Mouse (Mus musculus) spleen, adult 18-20 months (tissue): Measurements from ENCODE around the gene Snip1.

Experiments
- DNase-seq, 2 experiments: peaks; one replicate each; pipeline ENCODE4 v3.0.0; 2022; ENCODE audit warnings: mixed read lengths in 2 of 2

Snip1 gene

DNA sequence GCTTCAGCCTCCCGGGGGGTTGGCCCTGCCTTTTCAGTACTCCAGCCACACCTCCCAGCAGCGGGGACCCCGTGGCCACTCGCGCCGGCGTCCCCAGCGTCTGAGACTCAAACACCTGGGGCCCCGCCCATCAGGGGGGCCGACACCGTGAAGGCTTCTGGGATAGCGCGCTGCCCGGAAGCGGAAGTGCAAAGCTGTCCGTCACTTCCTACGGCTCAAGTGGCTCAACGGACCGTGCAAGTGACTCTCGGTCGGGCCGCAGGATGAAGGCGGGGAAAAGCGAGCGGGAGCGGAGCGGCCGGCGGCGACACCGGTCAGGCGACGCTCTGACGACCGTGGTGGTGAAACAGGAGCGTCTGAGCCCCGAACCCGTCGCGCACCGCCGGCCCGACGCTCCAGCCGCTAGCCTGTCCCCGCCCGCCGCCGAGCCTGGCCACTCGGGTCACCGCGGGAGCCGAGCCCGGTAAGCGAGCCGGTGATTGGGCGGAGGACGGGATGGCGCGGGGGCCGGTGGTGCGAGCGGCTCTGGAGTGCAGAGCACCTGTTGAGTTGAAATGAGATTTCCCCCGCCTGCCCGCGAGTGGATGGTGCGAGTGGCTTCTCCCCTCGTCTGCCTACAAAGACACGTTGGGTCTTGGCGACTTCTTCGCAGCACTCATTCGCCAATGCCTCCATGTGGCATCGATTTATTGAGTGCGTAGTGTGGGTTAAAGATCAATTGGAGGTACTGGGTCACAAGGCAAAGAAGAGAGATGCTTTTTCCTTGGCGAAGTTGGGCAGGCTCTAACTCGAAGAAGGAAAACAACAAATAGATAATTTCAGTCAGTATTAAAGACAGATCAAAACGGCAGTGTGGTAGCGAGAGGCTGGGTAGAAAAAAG, at the start of gene Snip1:
Gene Snip1, plus strand, starts transcription at position 183 of the 881 bp plus-strand sequence.
- DNase-seq = peak; percentile 89 to 95

DNA sequence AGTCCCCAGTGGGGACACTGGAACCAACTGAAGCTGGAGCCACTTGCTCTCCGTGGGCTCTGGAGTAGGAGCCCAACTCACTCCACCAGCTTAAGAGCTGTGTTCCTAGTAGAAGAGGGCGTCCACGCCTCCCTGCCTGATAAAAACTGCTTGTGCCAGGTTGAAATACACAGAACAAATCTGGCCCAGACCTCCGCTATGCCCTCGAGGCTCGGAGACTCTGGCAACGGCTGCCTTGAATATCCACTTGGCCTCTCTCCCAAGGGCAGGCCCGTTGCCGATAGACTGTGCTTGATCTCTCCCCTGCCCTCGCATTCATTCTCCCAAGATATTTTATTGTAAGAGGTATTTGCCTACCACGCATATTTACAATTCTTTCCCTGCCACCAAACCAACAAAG, 49.0 kb upstream of the Snip1 start:
- no peak for DNase-seq

DNA sequence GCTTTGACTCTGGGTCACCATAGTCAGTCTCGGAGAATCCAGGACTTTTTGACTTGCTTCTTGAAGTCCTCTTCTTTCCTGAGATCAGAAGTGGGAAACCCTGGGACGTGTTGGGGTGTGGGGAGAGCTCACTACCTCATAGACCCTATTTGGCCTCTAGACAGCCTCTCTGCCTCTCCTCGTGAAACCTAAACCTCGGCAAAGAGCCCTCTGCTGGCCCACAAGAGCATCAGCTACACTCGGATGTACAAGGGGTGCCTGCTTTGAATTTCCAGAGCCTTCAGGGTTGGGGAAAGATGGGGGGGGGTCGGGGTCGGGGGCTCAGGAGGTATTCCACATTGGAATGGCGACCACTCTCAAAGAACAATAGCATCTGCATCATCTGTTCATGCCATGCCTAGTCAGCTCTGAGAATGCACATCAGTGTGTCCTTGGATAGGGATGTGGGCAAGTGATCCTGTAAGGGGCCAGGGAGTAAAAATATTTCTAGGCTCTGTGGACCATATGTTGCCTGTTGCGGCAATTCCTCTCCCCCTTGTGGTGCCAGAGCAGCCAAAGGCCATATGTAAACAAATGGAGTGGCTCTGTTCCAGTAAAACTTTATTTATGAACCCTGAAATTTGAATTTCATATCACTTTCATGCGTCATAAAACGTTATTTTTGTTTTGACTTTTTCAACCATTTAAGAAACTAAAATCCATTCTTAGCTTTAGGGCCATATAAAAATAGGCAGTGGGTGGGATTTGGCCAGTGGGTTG, 45.5 kb upstream of the Snip1 start:
- no peak for DNase-seq

DNA sequence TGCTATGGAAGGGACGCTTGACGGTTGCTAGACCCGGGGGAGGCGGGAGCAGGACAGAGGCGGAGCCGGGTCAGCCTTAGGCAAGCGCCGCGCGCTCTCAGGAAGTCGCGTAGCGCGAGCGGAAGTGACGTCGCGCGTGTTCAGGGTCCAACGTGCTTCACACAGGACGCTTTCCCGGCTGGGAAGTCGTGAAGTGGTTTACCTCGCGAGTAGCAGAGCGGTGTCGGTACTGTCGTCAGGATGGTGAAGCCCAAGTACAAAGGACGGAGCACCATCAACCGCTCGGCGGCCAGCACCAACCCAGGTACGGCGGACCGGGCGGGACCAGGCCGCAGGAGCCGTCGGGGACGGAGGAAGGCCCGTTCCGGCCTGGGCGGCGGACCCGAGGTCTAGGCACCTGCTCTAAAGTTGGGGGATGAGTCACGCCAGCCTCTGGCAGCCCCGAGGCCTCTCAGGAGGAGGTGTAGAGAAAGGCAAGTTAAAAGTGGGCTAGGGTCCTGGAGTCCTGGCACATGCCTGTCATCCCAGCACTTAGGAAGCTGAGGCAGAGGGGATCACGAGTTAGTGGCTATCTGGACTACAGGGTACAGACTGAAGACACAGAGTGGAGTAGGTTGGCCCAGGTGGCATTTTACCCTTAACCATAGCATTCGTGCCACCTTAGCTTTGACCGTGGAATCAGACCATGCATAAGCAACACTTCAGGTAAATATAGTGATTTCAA, 36.4 kb upstream of the Snip1 start:
- DNase-seq = peak; percentile 80 to 89

DNA sequence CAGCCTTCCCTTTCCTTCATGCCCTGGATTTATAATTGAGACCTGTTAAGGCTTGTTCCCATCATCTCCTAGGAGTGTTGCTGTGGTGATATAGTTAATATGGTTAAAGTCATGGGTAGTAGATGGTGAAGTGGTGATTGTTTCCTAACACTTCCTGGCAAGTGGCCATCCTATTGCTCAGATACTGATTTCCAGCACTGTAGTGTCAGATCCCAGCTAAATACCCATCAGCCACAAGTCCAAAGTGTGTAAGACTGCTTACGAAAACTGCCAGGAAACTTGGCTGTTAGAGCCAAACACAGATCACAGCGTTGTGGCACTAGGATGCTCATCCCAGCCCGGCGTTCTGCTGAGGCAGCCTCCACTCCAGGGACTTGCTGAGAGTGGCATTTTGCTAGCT, 32.1 kb upstream of the Snip1 start:
- no peak for DNase-seq

DNA sequence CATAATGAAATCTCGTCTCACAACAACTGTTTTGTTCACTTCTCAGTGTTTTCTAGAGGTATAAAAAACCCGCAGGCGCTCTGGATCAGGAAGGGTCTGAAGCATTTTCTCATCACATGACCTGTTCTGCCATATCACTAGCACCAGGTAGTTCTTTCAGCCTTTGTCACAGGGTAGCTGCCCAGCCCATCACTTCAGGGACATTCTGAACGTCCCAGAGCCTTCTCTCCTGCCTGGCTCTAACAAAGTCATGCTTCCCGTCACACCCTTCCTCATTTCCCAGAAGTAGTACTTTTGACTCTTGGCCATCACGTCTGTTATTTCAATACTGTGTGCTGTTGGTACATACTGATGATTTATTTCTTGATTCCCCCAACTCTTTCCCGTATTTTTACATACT, 22.0 kb upstream of the Snip1 start:
- no peak for DNase-seq

DNA sequence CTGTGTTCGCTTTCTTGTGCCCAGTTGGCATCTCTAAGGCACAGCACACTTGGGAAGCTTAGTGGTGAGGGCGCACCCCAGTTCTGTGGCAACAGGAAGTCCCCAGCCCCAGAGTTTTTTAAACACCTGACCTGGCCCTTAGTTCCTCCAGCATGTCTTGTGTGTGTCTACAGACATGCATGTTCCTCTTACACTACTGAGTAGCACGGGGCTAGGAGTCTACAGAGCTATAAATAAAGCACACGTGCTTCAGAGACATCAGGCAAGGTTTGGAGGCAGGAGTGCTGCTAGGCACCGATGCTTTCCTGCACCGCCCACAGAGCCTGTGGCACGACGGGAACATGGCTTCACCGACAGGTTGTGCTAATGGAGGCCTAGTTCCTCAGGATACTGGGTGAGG, 11.1 kb upstream of the Snip1 start:
- DNase-seq = no peak

DNA sequence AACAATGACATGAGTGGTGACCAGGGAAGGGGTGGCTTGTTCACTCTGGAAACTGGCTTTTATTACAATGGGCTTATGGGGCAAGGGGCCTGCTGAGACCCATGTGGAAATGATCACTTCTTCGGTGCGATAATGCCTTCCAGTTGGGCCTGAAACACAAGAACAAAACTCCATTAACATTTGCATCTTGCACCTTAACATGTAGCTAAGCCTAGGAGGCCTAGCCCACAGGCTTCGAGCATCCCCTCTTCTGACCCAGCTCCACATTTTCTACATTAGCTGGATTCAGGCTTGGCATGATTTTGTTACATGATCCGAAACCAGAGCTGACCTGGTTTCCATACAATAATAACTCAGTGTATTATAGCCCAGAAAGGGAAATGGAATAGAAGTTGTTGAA, 10.0 kb upstream of the Snip1 start:
- no peak for DNase-seq

DNA sequence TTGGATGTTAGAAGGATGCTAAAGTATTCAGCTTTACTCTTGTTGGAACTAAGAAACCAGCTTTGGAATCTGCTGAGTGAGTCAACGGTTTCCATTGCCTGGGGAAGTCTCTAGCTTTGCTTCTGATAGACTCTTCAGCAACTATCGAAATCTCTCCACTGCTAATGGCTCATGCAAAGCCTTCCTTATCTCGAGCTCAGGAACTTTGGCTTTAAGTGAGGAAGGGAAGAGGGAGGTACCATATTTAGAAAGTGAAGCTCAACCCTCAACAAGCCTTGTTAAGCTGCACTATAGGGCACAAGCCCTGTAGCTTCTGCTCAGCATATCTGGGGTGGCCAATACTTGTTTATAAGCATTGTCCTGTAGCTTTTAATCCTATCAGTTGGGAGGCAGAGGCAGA, 9.2 kb upstream of the Snip1 start:
- DNase-seq = no peak

DNA sequence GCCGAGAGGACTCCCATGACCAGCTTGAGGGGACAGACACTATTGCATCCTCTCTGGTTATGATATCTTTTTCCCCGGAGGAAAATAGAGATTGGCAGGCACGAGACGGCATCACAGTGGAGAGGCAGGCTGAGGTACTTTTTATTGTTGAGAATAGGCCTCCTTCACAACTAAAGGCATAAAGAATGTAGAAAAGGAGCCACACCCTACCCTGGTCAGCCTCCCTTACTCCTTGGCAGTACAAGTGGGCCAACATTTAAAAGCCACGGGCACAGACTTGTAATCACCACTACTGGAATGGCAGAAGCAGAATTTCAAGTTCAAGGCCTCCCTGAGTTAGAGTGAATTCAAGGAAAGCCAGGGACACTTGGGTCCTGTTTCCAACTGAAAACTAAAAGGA, 8.4 kb upstream of the Snip1 start:
- DNase-seq = no peak

DNA sequence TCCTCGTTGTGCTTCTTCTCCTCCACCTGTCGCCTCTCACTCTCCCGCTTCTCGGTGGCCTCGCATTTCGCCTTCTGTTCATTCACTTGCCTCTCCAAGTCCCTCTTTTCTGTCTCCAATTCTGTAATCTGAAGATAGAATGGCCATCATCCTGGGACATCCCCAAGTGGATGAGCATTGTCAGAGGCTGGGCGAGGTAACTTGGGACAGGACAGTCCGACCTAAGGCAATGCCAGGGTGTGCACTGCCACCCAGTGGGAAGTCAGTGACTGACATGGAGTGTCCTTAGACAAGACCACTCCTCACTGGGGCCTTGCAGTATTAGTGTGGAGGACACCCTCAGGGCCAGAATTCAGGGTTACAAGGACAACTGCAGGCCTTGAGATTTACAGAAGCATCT, 7.4 kb upstream of the Snip1 start:
- peak; percentile 23 to 45 for DNase-seq

DNA sequence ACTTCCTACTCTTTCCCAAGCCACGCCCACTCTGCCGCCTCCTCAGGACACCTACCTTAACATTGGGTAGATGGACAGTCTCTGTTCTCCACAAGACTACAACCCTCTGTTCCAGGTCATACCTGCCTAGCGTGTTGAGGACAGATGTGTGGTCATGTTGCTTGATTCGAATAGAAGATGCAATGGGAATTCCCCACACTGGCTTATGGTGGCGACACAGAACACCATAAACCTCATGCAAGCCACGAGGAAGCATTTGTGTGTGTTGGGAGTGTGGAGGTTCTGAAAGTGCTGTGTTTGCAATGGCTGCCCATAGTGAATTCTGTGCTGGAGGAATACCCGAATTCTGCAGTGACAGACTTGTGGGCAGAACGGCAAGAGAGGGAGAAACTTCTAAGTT, 2.6 kb upstream of the Snip1 start:
- DNase-seq = no peak

DNA sequence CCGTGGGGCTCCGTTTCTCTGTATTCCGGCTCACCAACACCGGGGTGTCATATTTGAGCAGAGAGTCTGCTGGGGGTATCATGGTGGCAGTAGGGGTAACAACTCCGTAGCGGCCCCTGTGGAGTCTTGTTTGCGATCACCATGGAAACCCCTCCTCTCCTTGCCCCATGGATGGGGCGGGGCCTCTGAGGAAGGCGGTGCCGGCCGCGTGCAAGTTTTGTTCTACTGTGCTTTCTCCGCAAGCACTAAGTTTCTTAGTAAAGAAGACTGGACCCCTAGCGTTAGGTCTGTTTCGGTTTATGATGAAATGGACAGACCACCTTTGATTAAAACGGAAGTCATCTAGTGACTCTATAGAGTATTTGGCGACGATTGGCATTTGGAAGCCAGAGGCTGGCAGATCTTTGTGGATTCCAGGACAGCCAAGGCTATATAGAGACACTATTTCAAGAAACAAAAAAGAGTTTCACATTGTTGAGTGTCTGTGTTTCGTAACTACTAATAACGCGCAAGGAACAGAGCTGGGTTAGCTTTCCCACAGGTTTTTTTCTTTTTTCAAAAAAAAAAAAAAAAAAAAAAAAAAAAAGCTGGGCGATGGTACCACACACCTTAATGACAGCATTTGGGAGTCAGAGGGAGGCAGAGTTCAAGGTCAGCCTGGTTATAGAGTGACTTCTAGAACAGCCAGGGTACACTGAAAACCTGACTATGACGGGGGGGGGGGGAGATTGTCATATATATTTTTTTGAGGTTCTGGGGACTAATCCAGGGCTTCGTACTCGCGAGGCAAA, 760 bp upstream of the Snip1 start, which contains the start of gene Dnali1:
Gene Dnali1, minus strand, starts transcription at position 187 of the 791 bp plus-strand sequence.
- peak; percentile 40 to 62 for DNase-seq

DNA sequence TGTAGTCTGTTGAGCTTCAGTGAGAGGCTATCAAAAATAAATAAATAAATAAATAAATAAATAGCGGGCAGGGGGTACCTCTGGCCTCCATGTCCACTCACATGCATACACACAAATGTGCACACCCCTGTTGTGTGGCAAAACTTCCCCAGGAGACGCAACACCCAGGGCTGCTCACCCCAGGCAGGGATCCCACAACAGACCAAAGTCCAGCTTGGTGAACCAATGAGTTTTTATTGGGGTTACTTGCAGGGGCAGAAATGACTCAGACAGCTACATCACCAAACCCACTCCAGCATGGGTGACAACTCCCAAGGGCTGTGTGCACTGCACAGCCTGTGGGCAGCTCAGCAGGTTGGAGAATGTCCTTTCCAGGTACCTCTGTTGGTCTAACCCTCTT, 11.2 kb downstream of the Snip1 start:
- DNase-seq = no peak

DNA sequence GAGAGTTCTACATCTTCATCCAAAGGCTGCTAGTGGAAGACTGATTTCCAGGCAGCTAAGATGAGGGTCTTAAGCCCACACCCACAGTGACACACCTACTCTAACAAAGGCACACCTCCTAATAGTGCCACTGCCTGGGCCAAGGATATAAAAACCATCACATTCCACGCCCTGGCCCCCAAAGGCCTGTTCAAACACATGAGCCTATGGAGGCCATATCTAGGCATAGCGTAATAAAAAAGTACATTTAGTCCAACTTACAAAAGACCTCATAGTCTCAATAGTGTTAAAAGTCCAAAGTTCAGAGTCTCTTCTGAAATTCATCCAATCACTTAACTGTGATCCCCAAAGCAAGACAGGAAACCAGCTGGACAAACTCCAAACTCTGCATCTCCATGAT, 12.2 kb downstream of the Snip1 start:
- no peak for DNase-seq

DNA sequence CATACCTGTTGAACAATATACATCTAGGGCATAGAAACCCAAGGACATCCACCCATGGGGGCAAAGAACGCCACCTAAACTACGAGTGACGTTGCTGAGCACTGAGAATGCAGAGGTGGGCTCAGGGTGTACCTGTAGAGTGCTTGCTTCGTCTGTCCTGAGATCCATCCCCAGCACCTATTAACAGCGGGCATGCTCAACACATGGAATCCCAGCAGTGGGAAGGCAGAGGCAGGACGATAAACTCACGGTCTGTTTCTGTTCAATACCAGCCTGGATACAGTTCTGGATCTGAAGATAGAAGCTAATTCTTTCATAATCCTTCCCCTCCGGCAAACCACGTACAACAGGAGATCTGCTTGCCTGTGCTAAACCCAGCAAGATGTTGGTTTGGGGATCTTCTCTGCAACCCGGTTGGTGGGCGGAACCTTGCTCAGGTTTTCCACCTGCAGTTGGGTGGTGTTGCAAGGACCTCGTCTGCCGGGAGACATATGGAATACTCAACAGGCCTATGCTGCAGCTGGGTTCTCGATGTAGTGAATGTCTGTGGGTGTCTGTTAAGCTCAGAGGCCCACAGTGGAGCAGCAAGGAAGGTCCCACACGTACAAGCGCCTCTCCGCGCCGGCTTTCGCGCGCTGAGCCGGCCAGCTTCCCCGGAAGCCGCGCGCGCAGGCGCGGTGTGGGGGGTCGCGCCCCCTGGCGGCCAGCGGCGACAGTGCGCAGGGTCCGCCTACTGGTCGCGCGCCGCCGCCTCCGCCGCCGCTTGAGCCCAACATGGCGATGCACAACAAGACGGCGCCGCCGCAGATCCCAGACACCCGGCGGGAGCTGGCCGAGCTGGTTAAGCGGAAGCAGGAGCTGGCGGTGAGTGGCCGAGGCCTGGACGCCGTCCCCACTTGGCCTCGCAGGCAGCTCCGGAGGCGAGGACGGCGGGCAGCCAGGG, 18.2 kb downstream of the Snip1 start, which contains the start of gene Meaf6:
Gene Meaf6, plus strand, starts transcription at position 732 of the 943 bp plus-strand sequence.
- peak; percentile 84 to 95 for DNase-seq

DNA sequence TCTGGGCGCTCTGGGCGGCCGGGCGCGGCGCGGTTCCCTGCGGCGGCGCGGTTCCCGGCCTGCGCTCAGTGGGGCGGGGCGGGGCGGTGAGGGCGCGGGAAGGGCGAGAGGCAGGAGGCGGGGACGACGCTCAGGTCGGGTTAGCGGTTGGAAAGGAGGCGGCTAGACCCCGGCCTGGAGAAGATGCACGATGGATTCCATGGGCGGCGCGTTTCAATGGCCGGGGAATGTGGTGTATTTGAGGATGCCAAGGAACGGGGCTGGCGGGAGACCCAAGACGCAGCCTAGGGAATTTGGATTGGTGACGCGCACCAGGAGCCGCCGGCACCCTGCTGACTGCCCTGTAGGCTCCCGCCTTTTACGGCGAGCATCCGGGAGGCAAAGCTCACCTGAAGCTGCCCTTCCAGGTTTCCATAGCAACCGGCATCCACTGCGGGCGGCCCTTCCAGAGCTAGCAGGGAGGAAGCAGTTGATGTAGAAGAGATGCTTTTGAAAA, 18.9 kb downstream of the Snip1 start:
- no peak for DNase-seq

DNA sequence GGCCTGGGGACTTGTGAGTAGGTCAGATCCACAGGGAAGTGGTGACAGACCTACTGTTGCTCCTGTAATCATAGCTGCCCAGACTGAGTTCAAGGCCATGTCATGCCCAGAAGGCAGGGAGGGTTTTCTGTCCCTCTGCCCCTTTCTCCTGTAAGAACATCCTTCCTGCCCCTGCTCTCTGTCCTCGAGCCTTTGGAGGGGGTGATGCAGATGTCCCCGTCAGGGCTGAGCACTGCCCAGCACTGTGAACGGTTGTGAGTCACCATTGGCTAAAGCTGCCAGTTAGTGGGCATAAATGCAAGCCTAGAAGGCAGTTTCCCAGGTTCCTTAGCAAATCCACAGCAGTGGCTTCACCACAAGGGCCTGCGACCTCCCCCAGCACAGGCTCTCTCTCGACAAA, 26.6 kb downstream of the Snip1 start:
- DNase-seq = no peak

DNA sequence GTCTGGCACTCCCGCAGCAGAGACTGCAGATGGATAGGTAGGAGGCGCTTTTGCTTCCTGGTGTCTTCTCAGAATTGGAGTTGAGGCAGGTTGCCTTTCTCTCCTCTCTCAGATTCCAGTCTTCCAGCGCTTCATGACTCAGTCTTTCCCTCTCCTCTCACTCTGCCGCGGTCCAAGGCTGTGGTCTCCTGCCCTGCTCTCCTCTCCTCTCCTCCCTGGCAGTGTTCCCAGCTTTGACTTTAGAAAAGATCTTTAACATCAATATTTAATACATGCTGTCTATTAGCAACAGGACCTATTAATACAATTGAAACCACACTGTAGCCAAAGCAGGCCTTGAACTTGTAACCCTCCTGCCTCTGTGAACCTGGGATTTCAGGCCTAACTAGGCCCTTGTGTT, 29.6 kb downstream of the Snip1 start:
- no peak for DNase-seq

DNA sequence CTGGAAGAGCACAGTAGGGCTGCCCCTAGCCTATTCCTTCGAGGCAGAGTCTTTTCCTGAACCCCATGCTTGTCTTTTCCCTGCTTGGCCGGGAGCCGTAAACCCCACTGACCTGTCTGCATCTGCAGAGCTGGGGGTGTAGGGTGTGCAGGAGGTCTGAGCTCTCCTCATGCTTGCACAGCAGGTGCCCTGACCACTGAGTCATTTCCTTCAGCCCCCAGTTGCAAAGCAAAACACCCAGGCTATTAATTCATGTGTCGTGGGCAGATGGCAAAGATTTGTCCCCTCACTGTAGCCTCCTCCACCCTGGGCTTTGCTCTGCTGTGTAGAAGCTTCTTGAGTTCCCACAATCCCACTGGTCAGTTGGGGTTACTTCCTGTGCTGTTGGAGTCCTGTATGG, 30.9 kb downstream of the Snip1 start:
- no peak for DNase-seq

DNA sequence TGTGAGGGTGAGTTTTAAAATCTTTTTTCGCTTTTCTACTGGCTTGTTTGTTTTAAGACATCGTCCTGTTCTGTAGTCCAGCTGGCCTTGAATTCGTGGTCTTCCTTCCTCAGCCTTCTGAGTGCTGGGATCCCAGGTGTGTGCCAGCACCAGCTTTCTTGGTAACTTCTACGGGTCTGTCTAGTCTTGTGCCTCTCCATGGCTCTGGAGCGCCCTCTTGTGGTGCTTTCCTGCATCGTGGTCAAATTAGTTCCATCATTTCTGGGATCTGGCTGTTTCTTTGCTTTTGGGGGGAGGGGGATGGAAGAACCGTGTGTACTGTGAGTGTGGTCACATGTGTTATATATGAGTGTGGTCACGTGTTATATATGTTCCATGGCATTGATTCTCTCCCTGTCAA, 33.0 kb downstream of the Snip1 start:
- DNase-seq = peak; percentile 56 to 84
